Mouse (Mus musculus) limb, embryonic 11.5 days (tissue): ENCODE results near the gene Gabre. TPM values are rescaled to one million over a fixed set of nuclear protein-coding genes. Genes with fewer than 3 reads are reported as not detected.
A peak's percentile ranks its signal among the peaks of the same experiment; 100 is the strongest.

Experiments used
- ATAC-seq: fragments of 200-750 bp; cut with Nextera tagmentation; 2 replicates; pipeline ENCODE4 v1.8.0; 2017; ENCODE audit warnings: low read depth; ENCODE audit not compliant: insufficient number of reproducible peaks, low FRiP score, low TSS enrichment
- DNase-seq: peaks from one replicate; pipeline ENCODE4 v3.0.0-alpha.2; 2015; ENCODE audit warnings: low spot score
- H3K27ac ChIP-seq: fragments of 300-500 bp; sonication (generic); replicated peaks from 2 replicates; pipeline ENCODE4 v1.5.1; 2014; ENCODE audit warnings: low read depth, mild to moderate bottlenecking, low read length
- H3K27me3 ChIP-seq: fragments of 300-500 bp; sonication (generic); 2 replicates; pipeline ENCODE4 v1.6.1; 2014; ENCODE audit warnings: mild to moderate bottlenecking, low read length, mixed read lengths; ENCODE audit not compliant: control insufficient read depth, insufficient read depth
- H3K36me3 ChIP-seq: fragments of 300-500 bp; sonication (generic); 2 replicates; pipeline ENCODE4 v1.6.1; 2014; ENCODE audit warnings: mild to moderate bottlenecking, low read length, moderate library complexity, mixed read lengths; ENCODE audit not compliant: control insufficient read depth, insufficient read depth
- H3K4me1 ChIP-seq: fragments of 300-500 bp; sonication (generic); 2 replicates; pipeline ENCODE4 v1.6.1; 2014; ENCODE audit warnings: low read length, mixed read lengths; ENCODE audit not compliant: control insufficient read depth, insufficient read depth
- H3K4me2 ChIP-seq: fragments of 300-500 bp; sonication (generic); 2 replicates; pipeline ENCODE4 v1.6.1; 2014; ENCODE audit warnings: low read depth, mild to moderate bottlenecking, moderate library complexity; ENCODE audit not compliant: severe bottlenecking
- H3K4me3 ChIP-seq: fragments of 300-500 bp; sonication (generic); 2 replicates; pipeline ENCODE4 v1.5.1; 2014; ENCODE audit warnings: low read depth, low read length
- H3K9ac ChIP-seq: fragments of 300-500 bp; sonication (generic); 2 replicates; pipeline ENCODE4 v1.6.1; 2014; ENCODE audit warnings: mild to moderate bottlenecking, low read length
- H3K9me3 ChIP-seq: fragments of 300-500 bp; sonication (generic); 2 replicates; pipeline ENCODE4 v1.6.1; 2016; ENCODE audit warnings: low read length; ENCODE audit not compliant: control insufficient read depth
- WGBS: fragments of 180-500 bp; shearing (Covaris S2); extraction: QIAGEN DNeasy Blood & Tissue Kit; methylation state at CpG from one replicate; pipeline ENCODE4 v1.1.7; 2014; 5-methylcytosine and 5-hydroxymethylcytosine counted together
- microRNA counts: library from miRNA; unstranded; fragments of <30 nt; microRNA quantifications from one replicate; lab custom pipeline; 2016
- microRNA-seq: library from miRNA; unstranded; fragments of <30 nt; microRNA quantifications from one replicate; pipeline ENCODE4, GENCODE M21; 2016
- polyA plus RNA-seq: library from polyadenylated mRNA; unstranded; fragments of >200 nt; fragmentation: Nextera tagmentation; extraction: Ambion mirVana; gene quantifications from 2 replicates; pipeline ENCODE4 v1.2.1, GENCODE M21; 2014

Gene Gabre
- 2.1 and 2.3 TPM in 2 replicates for polyA plus RNA-seq

DNA sequence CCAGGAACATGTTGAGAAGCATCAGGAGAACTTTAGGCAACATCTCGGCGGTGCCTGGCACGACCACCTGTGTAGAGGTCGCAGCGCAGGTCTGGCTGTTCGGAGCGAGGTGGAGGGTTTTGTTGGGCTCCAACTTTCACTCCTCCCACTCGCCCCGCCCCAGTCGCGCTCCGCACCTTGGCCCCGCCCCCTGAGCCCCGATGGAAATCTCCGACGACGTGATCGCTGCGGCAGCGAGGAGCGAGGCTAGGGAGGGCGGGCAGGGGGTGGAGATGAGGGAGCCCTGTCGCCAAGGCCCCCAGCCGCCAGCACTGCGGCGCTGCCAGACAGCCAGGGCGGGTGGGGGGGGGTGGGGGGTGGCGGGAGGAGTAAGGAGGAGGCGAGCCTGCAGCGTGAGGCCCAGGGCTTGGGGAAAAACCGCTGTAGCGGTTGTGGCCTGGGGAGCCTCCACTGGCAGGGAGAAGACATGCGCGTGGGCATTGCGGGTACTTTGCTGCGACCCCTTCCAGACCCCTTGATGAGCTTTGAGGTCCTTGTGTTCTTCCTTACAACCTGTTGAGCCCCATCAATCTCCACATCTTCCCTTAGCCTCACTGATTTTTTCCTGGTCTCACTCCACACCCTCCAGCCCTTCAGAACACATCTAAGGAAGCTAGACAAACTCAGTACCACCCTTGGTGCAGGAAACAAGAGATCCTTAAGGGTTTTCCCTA lies at the start of gene Gabre:
TSS of gene Gabre (minus strand) at position 145 of the 713 bp plus-strand sequence.
- H3K4me3 ChIP-seq = peak within 1 kb of the TSS; percentile 39
- no peak within 1 kb of the TSS for H3K27ac ChIP-seq
- peak within 1 kb of the TSS; percentile 32 for H3K9ac ChIP-seq
- H3K9me3 ChIP-seq = no peaks in the 10 kb centered on the region
- H3K4me2 ChIP-seq = peak within 1 kb of the TSS; percentile 57
- H3K27me3 ChIP-seq = no peaks in the 10 kb centered on the region
- DNase-seq = peak; percentile 78
- 0% methylated on average over 9 of the region's 36 CpGs for WGBS
- no peaks in the 10 kb centered on the region for H3K36me3 ChIP-seq
- peak; percentile 91 for ATAC-seq
- H3K4me1 ChIP-seq = no peaks in the 10 kb centered on the region

DNA sequence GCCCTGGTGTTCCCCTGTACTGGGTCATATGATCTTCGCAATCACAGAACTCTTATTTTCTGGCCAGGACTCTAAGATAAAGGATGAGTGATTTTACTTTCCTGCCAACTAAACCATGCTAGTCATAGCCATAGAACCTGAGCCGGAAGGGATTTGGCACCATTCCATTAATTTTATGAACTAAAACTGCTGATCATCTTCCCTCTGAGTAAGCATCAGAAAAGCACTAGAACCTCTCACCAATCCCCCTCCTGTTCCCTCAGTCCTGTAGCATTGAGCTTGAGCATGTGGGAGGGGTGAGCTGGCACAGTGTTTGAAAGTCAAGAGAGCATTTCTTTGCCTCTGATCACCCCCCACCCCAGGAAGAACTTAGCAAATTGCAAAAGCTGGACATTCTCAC lies 23.2 kb upstream of the Gabre start:
- DNase-seq (no peak), ATAC-seq (no peak)
- Histone ChIP-seq H3K36me3 (no peaks in the 10 kb centered on the region), H3K4me3 (no peak overlapping the region), H3K27me3 (no peaks in the 10 kb centered on the region), H3K4me2 (no peak overlapping the region), H3K4me1 (no peaks in the 10 kb centered on the region), H3K9ac (no peak overlapping the region), H3K27ac (no peak overlapping the region), H3K9me3 (no peaks in the 10 kb centered on the region)
- 95% methylated on average over 2 of the region's 2 CpGs for WGBS

DNA sequence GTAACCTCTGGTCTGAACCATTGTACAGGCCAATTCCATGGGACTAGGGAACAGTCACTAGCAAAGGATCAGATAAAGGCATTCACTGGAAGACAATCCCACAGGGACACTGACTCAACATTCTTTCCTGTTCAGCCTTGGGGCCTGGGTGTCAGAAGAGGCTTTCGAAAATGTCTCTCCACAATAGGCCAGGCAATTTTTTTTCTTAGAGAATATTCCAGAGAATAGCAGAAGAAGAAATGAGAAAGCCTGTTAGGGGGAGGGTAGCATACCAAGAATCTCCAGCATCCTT lies 715 bp upstream of the Gabre start:
- Histone ChIP-seq H3K4me3 (no peak overlapping the region), H3K9ac (no peak overlapping the region), H3K4me2 (peak overlapping the region; percentile 57; the same call in 1 of the 2 replicates), H3K9me3 (no peaks in the 10 kb centered on the region), H3K36me3 (no peaks in the 10 kb centered on the region), H3K4me1 (no peaks in the 10 kb centered on the region), H3K27ac (no peak overlapping the region), H3K27me3 (no peaks in the 10 kb centered on the region)
- WGBS = 88% methylated on average over 1 of the region's 1 CpGs
- ATAC-seq (no peak), DNase-seq (no peak)

DNA sequence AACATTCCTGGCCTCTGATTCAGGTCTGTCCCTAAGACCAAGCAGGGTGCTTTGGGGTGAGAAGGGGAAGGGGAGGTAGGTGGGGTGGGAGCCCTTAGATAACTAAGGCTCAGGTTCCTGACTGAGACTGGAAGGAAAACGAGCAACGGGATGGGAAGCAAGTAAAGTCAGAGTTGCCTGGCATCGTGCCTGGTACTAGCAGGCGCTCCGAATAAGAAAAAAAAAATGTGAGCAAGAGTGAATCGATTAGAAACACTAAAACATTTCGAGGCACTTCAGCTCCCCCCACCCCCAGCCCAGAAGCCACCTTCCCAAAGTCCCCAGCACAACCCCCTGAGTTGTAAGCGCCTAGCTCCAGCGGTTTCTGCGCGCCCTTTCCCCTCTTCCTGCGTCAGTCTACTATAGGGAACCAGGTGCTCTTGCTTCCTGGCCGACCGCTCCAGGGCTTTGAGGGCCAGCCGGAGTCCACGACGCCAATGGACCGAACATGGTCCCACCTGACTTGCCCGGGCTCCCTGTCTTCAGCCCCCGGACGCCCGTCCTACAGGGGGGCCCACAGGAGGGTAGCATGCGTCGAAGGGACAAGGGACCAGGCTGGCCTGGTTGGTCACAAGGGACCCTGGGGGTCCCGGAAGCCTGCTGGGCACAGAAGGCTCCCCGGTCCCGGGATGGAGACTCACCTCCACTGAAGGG lies 491 bp downstream of the Gabre start:
- Histone ChIP-seq H3K9me3 (no peaks in the 10 kb centered on the region), H3K4me2 (peak overlapping the region; percentile 57), H3K9ac (peak overlapping the region; percentile 32), H3K4me1 (no peaks in the 10 kb centered on the region), H3K27ac (no peak overlapping the region), H3K27me3 (no peaks in the 10 kb centered on the region), H3K36me3 (no peaks in the 10 kb centered on the region), H3K4me3 (peak overlapping the region; percentile 39)
- ATAC-seq (peak; percentile 78), DNase-seq (peak; percentile 21)
- 32% methylated on average over 27 of the region's 27 CpGs for WGBS

DNA sequence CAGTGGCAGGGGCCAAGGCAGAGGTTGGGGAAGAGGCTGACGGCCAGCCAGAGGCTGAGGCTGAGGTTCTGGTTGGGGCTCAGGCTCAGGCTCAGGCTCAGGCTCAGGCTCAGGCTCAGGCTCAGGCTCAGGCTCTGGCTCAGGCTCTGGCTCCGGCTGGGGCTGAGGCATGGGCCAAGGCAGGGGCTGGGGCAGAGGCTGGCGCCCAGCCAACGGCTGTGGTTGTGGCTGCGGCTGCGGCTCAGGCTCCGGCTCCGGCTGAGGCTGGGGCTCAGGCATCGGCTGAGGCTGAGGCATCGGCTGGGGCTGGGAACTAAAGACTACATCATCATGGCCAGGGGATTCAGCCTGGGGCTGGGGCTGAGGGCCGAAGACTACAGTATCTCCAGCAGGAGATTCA lies 4.0 kb downstream of the Gabre start:
- ATAC-seq (no peak), DNase-seq (no peak)
- 98% methylated on average over 10 of the region's 11 CpGs for WGBS
- H3K9ac ChIP-seq = no peak overlapping the region
- H3K4me3 ChIP-seq = no peak overlapping the region
- H3K4me1 ChIP-seq = no peaks in the 10 kb centered on the region
- no peaks in the 10 kb centered on the region for H3K27me3 ChIP-seq
- no peaks in the 10 kb centered on the region for H3K9me3 ChIP-seq
- no peak overlapping the region for H3K4me2 ChIP-seq
- H3K27ac ChIP-seq = no peak overlapping the region
- no peaks in the 10 kb centered on the region for H3K36me3 ChIP-seq

DNA sequence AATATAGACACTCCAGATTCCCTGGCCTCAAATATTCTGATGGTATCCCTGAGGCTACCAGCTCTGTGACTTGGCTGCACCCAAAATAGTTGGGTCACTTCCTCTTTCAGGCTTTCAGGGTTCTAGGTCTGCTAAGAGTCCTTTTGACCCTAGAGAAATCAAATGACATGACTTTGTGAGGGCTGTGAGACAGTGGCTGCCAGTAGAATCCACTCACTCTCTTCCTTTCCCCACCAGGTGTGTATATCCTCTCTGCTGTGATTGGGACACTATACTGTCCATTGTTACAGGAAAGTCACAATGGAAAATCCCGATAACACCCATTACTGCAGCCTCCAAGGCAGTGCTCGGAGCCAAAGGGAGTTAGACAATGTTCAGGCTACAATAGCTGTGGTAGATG lies 52.9 kb downstream of the Gabre start, which contains the start of gene Magea4:
TSS of gene Magea4 (plus strand) at position 301 of the 400 bp plus-strand sequence.
- Histone ChIP-seq H3K9me3 (no peaks in the 10 kb centered on the region), H3K27ac (no peak within 1 kb of the TSS), H3K4me3 (no peak within 1 kb of the TSS), H3K36me3 (no peaks in the 10 kb centered on the region), H3K4me1 (no peaks in the 10 kb centered on the region), H3K9ac (no peak within 1 kb of the TSS), H3K4me2 (no peak within 1 kb of the TSS), H3K27me3 (no peaks in the 10 kb centered on the region)
- WGBS = 73% methylated on average over 2 of the region's 2 CpGs
- DNase-seq (no peak), ATAC-seq (no peak)

MicroRNAs within 50 kb of the gene (microRNA counts, 519-probe panel; counts per million panel counts)
- microRNA mmu-miR-224 (lab: Ali Mortazavi, UCI) (not detected), microRNA mmu-miR-452 (lab: Ali Mortazavi, UCI) (not detected)

Small RNA genes lying within 50 kb of the gene (microRNA-seq; reads per million reads assigned to microRNA genes)
- gene Mir224 (319 reads per million, percentile 63 among the genes with 10 or more reads in this experiment), gene Mir452 (63.8 reads per million, percentile 42 among the genes with 10 or more reads in this experiment)

Other genes with a start within 250 kb of the Gabre start
- not detected in 2 replicates for gene Magea4, start 52.8 kb downstream of the Gabre start, polyA plus RNA-seq
- not detected in 2 replicates for gene Magea10, start 112.1 kb upstream of the Gabre start, polyA plus RNA-seq